Mouse (Mus musculus) lung, embryonic 16.5 days (tissue): Measurements from ENCODE around the gene Spata46. TPM values are rescaled to one million over a fixed set of nuclear protein-coding genes. Genes with fewer than 3 reads are reported as not detected.

Source experiments
- ATAC-seq: fragments of 200-750 bp; cut with Nextera tagmentation; 2 replicates; pipeline ENCODE4 v1.8.0; 2017; ENCODE audit warnings: low read depth, mild to moderate bottlenecking, moderate library complexity
- H3K27ac ChIP-seq: fragments of 300-500 bp; sonication (generic); 2 replicates; pipeline ENCODE4 v1.5.1; 2014; ENCODE audit warnings: mild to moderate bottlenecking, control low read depth, low read length
- H3K27me3 ChIP-seq: fragments of 300-500 bp; sonication (generic); 2 replicates; pipeline ENCODE4 v1.6.1; 2014; ENCODE audit warnings: low read depth, low read length, mixed read lengths; ENCODE audit not compliant: control insufficient read depth, insufficient read depth
- H3K36me3 ChIP-seq: fragments of 300-500 bp; sonication (generic); 2 replicates; pipeline ENCODE4 v1.6.1; 2014; ENCODE audit warnings: low read length; ENCODE audit not compliant: control insufficient read depth, insufficient read depth
- H3K4me1 ChIP-seq: fragments of 300-500 bp; sonication (generic); replicated peaks from 2 replicates; pipeline ENCODE4 v1.6.1; 2014; ENCODE audit warnings: low read length, mixed read lengths; ENCODE audit not compliant: control insufficient read depth, insufficient read depth
- H3K4me2 ChIP-seq: fragments of 300-500 bp; sonication (generic); 2 replicates; pipeline ENCODE4 v1.6.1; 2014; ENCODE audit warnings: low read depth, low read length, control low read depth
- H3K4me3 ChIP-seq: fragments of 300-500 bp; sonication (generic); 2 replicates; pipeline ENCODE4 v1.5.1; 2014; ENCODE audit warnings: mild to moderate bottlenecking, low read length, control low read depth
- H3K9ac ChIP-seq: fragments of 300-500 bp; sonication (generic); 2 replicates; pipeline ENCODE4 v1.6.1; 2014; ENCODE audit warnings: low read length, control low read depth
- H3K9me3 ChIP-seq: fragments of 300-500 bp; sonication (generic); 2 replicates; pipeline ENCODE4 v1.6.1; 2016; ENCODE audit warnings: low read length; ENCODE audit not compliant: control insufficient read depth
- WGBS: fragments of 180-500 bp; shearing (Covaris S2); extraction: QIAGEN DNeasy Blood & Tissue Kit; methylation state at CpG from one replicate; pipeline ENCODE4 v1.1.7; 2014; 5-methylcytosine and 5-hydroxymethylcytosine counted together
- polyA plus RNA-seq: library from polyadenylated mRNA; unstranded; fragments of >200 nt; fragmentation: Nextera tagmentation; extraction: Ambion mirVana; gene quantifications from 2 replicates; pipeline ENCODE4 v1.2.1, GENCODE M21; 2015

The Spata46 gene
- polyA plus RNA-seq, 1 experiment from 2014 or later, result 1.3 TPM

- Histone ChIP-seq H3K27ac (no peak overlapping the region), H3K36me3 (no peaks in the 10 kb centered on the region), H3K9me3 (no peaks in the 10 kb centered on the region), H3K4me3 (no peak overlapping the region), H3K4me2 (no peak overlapping the region), H3K4me1 (no peaks in the 10 kb centered on the region), H3K9ac (no peak overlapping the region), H3K27me3 (no peaks in the 10 kb centered on the region)
- no peak for ATAC-seq
- WGBS, result 75% methylated on average over 4 of the region's 4 CpGs
Observed at GRCm38 (mm10) chr1:170299496-170299895, 9.1 kb upstream of the Spata46 start.

DNA sequence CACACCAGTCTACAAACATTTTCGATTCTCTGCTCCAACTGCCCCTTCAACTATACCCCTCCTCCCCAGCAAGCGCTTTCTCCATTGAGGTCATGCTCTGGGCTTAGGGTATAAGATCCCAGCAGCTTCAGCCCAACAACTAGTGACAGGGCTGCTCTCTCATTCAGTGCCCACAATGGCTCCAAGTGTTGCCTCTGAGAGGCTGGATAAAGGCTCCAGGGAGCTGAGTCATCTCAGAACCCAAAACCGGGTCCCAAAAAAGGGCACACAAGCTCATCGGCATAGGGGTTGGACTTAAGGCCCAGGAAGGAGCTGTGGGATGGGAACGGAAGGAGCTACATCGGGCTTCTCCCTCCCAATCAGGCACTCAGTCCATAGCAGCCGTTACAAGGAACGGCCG lies 6.9 kb upstream of the Spata46 start:
- H3K27me3 ChIP-seq, result no peaks in the 10 kb centered on the region
- no peak overlapping the region for H3K4me2 ChIP-seq
- H3K36me3 ChIP-seq, result no peaks in the 10 kb centered on the region
- ATAC-seq, result no peak
- H3K9me3 ChIP-seq, result no peaks in the 10 kb centered on the region
- H3K4me1 ChIP-seq, result no peaks in the 10 kb centered on the region
- WGBS, result 91% methylated on average over 9 of the region's 9 CpGs
- no peak overlapping the region for H3K9ac ChIP-seq
- H3K27ac ChIP-seq, result no peak overlapping the region
- H3K4me3 ChIP-seq, result no peak overlapping the region

DNA sequence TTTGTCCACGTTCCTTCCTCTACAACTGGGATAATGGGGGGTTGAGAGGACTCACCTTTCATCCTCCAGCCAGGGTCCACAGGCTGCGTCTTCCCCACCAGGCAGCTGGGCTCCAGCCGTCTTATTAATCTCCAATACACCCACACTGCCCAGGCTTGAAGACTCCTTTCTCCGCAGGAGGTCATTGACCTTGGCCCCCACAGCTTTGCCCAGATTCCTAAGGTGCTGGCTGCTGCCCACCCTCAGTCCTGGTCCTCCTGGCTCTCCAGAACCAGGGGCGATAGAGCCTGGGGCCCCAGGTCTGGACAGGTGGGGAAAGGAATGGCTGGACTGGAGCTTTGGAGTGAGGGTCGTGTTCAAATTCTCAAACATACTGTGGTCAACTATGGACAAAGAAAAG lies 6.1 kb upstream of the Spata46 start:
- Histone ChIP-seq H3K9me3 (no peaks in the 10 kb centered on the region), H3K27me3 (no peaks in the 10 kb centered on the region), H3K4me2 (no peak overlapping the region), H3K36me3 (no peaks in the 10 kb centered on the region), H3K4me1 (no peaks in the 10 kb centered on the region), H3K4me3 (no peak overlapping the region), H3K27ac (no peak overlapping the region), H3K9ac (no peak overlapping the region)
- WGBS, result 77% methylated on average over 6 of the region's 6 CpGs
- no peak for ATAC-seq

DNA sequence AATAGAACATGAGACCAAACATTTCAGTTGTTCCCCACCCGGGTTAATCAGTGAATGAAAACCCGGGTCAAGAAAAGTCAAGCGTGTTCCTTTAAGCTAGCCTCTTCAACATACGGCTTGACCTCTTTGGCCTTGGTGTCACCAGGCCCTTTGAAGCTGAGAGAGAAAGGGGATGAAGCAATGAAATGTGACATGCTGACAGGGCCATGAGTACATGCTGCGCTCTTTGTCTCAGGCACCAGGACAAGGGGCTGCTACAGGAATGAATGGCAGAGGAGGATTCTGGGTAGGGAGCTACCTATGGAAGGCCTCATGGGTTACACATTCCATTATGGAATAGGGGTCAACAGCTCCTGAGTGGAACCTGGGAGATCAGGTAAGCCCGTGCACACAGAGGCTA lies 5.5 kb upstream of the Spata46 start:
- Histone ChIP-seq H3K9ac (no peak overlapping the region), H3K4me1 (no peaks in the 10 kb centered on the region), H3K4me2 (no peak overlapping the region)

GRCm38 (mm10) chr1:170305002-170305401 lies 3.6 kb upstream of the Spata46 start:
- ATAC-seq, result no peak
- no peak overlapping the region for H3K9ac ChIP-seq
- no peak overlapping the region for H3K4me3 ChIP-seq
- no peak overlapping the region for H3K4me2 ChIP-seq
- H3K4me1 ChIP-seq, result no peaks in the 10 kb centered on the region
- H3K36me3 ChIP-seq, result no peaks in the 10 kb centered on the region
- no peaks in the 10 kb centered on the region for H3K27me3 ChIP-seq
- H3K9me3 ChIP-seq, result no peaks in the 10 kb centered on the region
- 85% methylated on average over 10 of the region's 10 CpGs for WGBS
- H3K27ac ChIP-seq, result no peak overlapping the region

More for the DNA sequence above, 5.5 kb upstream of the Spata46 start:
- Histone ChIP-seq H3K4me3 (no peak overlapping the region), H3K36me3 (no peaks in the 10 kb centered on the region), H3K27ac (no peak overlapping the region), H3K27me3 (no peaks in the 10 kb centered on the region), H3K9me3 (no peaks in the 10 kb centered on the region)
- no peak for ATAC-seq
- WGBS, result 62% methylated on average over 6 of the region's 6 CpGs

GRCm38 (mm10) chr1:170306232-170306631 lies 2.4 kb upstream of the Spata46 start, which contains the start of gene Gm7694:
Gm7694 (minus strand) TSS chr1:170306332.
- H3K27me3 ChIP-seq, result no peaks in the 10 kb centered on the region
- ATAC-seq, result no peak
- H3K4me1 ChIP-seq, result no peaks in the 10 kb centered on the region
- H3K9me3 ChIP-seq, result no peaks in the 10 kb centered on the region
- no peak within 1 kb of the TSS for H3K9ac ChIP-seq
- H3K36me3 ChIP-seq, result no peaks in the 10 kb centered on the region
- no peak within 1 kb of the TSS for H3K4me3 ChIP-seq
- H3K27ac ChIP-seq, result no peak within 1 kb of the TSS
- WGBS, result 94% methylated on average over 4 of the region's 4 CpGs
- no peak within 1 kb of the TSS for H3K4me2 ChIP-seq

DNA sequence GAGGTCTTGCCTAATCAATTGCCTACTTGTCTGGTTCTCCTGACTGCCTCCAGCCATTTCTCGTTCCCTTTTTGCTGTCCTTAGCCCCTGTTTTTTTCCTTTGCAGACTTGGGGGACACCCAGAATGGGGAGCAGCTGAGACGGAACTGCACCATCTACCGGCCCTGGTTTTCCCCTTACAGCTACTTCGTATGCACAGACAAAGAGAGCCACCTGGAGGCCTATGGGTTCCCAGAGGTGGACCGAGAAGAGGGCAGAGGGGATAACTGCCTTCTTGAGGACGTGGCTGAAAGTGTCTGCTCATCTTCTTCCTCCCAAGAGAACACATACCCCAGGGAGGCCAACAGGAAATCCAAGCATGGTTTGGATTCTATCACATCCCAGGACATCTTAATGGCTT lies 2.8 kb downstream of the Spata46 start:
- no peak for ATAC-seq
- Histone ChIP-seq H3K9ac (no peak overlapping the region), H3K4me2 (no peak overlapping the region), H3K9me3 (no peaks in the 10 kb centered on the region), H3K36me3 (no peaks in the 10 kb centered on the region), H3K27ac (no peak overlapping the region), H3K4me1 (no peaks in the 10 kb centered on the region), H3K4me3 (no peak overlapping the region), H3K27me3 (no peaks in the 10 kb centered on the region)
- 73% methylated on average over 6 of the region's 6 CpGs for WGBS

DNA sequence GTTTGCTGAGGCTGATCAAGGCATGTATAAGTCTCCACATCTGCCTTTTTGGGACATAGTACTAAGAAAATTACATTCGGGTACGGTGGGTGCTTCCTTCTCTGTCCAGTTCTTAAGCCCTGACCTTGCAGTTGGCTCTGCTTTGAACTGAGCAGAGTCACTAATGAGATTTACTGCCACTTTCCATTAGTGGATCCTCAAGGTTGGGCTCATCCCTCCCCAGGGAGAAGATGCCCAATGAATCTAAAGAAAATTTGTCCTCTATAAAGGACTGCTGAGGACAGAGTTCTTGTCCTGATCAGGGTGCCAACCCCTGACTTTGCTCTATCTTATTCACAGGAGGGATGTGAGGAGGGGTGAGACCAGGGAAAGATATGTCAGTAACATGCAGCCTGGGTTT lies 13.4 kb downstream of the Spata46 start:
- WGBS, result 91% methylated on average over 2 of the region's 2 CpGs
- Histone ChIP-seq H3K4me2 (no peak overlapping the region), H3K4me3 (no peak overlapping the region), H3K4me1 (peaks cover 5% of the 10 kb centered on the region), H3K36me3 (no peaks in the 10 kb centered on the region), H3K27ac (no peak overlapping the region), H3K9ac (no peak overlapping the region), H3K9me3 (no peaks in the 10 kb centered on the region), H3K27me3 (no peaks in the 10 kb centered on the region)
- ATAC-seq, result no peak

DNA sequence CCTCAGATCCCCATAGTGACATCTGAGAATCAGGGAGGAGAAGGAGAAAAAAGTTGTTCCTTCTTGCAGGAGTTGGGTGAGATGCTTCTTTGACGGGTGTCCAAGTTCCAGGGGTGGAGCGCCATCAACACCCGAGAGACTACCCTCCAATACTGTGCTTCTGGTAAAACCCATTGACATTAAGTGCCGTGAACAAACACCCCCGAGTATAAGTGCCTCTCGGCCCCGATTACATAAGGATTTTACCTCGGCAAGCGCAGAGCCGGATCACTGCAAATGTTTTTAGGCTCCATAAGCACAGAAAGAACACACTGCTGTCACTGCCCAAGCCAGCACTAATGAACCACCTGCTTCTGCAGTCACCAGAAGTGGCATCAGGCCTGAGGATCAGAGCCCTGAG lies 14.4 kb downstream of the Spata46 start:
- no peak overlapping the region for H3K9ac ChIP-seq
- H3K27me3 ChIP-seq, result no peaks in the 10 kb centered on the region
- H3K4me1 ChIP-seq, result peaks cover 5% of the 10 kb centered on the region
- no peak overlapping the region for H3K4me2 ChIP-seq
- peak; percentile 86 for ATAC-seq
- H3K36me3 ChIP-seq, result no peaks in the 10 kb centered on the region
- 62% methylated on average over 10 of the region's 10 CpGs for WGBS
- H3K9me3 ChIP-seq, result no peaks in the 10 kb centered on the region
- no peak overlapping the region for H3K4me3 ChIP-seq
- no peak overlapping the region for H3K27ac ChIP-seq

DNA sequence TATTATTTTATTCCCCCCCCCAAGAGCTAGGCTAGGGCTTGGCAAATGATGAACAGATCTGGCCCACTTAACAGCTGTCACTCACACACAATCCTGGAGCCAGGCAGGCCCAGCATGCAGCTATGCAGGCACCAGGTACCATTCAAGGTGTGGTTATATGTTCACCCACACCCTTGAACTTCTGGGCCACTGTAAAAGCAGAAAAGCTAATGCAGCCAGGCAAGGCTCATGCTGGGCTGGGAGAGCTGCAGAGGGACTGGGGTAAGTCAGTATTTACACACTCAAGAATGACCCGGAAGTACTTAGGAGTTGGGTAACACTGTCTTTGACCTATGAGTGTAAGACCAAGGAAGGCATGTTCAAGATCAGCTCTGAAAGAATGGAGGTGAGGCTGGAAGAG lies 15.7 kb downstream of the Spata46 start:
- ATAC-seq, result peak; percentile 37; the same call in 1 of the 2 replicates
- Histone ChIP-seq H3K27ac (no peak overlapping the region), H3K9me3 (no peaks in the 10 kb centered on the region), H3K4me3 (no peak overlapping the region), H3K27me3 (no peaks in the 10 kb centered on the region), H3K4me2 (no peak overlapping the region), H3K36me3 (no peaks in the 10 kb centered on the region), H3K4me1 (peaks cover 5% of the 10 kb centered on the region), H3K9ac (no peak overlapping the region)
- 61% methylated on average over 1 of the region's 1 CpGs for WGBS
